Mouse (Mus musculus) adrenal gland, postnatal 10 days (tissue): ENCODE data around the gene Cysrt1. TPM values are rescaled to one million over a fixed set of nuclear protein-coding genes. Genes with fewer than 3 reads are reported as not detected.

Experiments
- DNase-seq: peaks from one replicate; pipeline ENCODE4 v3.0.0; 2021; ENCODE audit warnings: mixed read lengths
- long read RNA-seq, 2 experiments: library from polyadenylated mRNA; stranded (forward); transcript quantifications; one replicate each; pipeline ENCODE4 v2.0.0; 2021
- total RNA-seq, 2 experiments: library from RNA; stranded (reverse); gene quantifications; 2 replicates each; pipeline ENCODE4 v1.2.3; 2021

Cysrt1 gene
- total RNA-seq = not detected
- long read RNA-seq, experiment 1 = 0 reads
- long read RNA-seq, experiment 2 = 0 reads

GRCm38 (mm10) chr2:25242101-25242506, at the start of gene Cysrt1, which contains the start of gene Rnf208:
Gene Cysrt1, minus strand, starts transcription at chr2:25242452.
Gene Rnf208, plus strand, starts transcription at chr2:25242255.
- no peak for DNase-seq

- DNase-seq = peak; percentile 22
Observed at GRCm38 (mm10) chr2:25291184-25292053, 49.2 kb upstream of the Cysrt1 start.

DNA sequence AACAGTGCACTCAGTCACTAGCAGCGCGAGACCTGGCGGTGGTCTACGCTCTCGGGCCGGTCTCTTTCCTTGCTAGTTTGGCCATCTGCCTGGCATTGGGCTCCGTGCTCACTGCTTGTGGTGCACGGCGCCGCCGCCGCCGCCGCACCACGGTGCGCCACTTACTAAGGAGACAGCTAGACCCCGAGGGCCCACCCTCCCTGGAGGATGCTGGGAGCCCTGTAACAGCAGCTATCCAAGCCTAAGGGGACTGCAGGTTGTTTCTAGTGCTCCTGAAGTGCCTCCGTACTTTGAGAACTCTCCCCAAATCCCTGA, 48.5 kb upstream of the Cysrt1 start:
- DNase-seq = no peak

GRCm38 (mm10) chr2:25290101-25290815, 48.0 kb upstream of the Cysrt1 start:
- peak; percentile 67 for DNase-seq

GRCm38 (mm10) chr2:25289651-25290050, 47.4 kb upstream of the Cysrt1 start, which contains the start of gene Lrrc26:
Gene Lrrc26, plus strand, starts transcription at chr2:25289915.
- DNase-seq = peak; percentile 68

DNA sequence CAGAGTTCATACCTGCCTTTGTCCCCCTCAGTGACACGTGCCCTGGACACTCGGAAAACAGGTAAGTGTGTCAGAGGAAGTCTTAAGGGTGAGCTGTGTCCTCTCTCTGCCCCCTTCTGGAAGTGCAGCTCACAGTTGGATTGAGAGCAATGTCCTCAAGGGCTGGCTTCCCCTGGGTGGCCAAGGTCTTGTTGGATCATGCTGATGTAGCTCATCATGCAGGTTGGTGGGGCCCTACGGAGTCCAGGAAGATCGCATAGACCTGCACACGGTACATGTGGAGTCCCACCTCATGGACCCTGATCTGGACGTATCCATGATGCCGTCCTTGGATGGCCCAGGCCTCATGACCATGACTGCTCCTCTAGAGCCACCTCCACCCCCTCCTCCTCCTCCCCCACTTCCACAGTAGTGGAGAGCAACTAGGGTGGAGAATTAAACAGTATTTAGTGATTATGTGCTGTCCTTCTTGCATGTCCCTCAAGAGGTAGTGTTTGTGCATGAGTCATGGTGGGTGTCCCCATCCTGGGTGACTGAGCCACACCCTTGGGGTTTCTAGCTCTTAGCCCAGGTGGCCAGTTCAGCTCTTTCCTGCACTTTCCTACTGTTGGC, 46.6 kb upstream of the Cysrt1 start:
- no peak for DNase-seq

- DNase-seq = no peak
Observed at GRCm38 (mm10) chr2:25287927-25288649, 45.8 kb upstream of the Cysrt1 start, which contains the start of gene Tmem210. Gene Tmem210, plus strand, starts transcription at chr2:25288145.

DNA sequence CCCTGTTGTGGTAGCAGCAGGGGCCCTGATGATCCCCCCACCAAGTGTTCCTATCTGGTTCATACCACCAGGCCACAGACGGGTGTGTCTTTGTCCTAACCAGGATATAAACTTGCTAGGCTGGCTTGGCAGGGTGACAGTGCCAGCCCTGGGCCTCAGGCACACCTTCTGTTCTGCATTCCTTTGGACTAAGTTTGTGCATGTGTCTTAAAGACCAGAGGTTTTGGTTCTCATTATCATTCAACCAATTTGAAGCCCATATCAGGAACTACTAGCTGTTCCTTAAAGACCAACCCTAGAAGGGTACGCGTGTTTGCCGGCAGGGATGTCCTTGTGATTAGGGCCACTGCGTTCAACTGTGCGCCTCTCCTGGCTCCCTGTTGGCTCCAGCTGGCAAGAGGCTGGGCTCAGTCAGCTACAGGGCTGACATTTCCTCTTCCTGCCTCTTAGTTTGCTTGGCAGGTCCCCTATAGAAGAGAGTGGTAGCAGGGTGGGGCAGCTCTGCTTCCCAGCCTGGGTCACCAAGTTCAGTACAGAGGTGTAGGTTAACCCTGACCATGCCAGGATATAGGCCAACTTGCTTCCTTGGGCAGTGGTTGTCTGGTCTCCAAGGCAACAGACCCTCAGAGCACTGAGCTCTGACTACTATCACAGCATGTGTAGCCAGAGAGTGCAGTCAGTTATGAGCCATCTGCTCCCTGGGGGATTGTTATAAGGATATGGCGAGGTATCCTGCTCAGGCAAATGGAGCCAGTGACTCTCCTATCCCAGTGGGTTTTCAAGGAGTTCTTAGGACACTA, 44.8 kb upstream of the Cysrt1 start:
- DNase-seq = no peak

DNA sequence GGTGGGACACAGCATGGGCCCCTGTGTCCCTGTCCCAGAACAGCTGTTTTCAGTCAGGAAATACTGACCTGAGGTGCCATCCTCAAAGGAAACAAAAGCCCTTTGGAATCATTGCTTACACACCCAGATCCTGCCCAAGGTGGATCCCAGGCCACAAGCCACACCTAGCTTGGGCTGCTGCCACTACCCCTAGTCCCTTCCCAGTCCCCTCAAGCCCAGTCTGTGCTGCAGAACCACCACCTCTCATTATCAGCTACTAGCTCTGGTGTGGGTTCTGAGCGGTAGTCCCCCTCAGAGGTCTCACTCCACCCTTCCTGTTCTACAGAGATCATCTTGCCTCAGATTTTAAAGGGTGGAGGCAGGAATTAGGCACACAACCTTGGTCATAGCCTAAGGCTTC, 44.1 kb upstream of the Cysrt1 start:
- DNase-seq = no peak

DNA sequence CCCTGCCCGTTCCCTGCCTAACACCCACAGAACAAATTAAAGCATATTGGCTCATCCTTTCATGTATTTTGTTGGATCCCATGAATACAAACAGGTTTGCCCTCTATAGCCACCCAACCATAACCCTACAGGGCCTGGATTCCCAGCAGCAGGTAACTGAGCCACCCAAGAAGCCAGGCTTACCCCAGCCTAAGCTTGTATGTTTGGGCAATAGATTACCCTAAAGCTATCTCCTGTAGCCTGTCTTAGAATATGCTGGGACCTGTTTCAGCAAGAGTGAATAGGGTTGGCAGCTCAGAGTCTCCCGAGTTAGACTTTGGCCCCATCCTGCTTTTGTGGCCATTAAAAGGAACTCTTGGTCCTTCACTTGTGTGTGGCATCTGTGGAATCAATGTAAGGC, 43.3 kb upstream of the Cysrt1 start:
- DNase-seq = no peak

GRCm38 (mm10) chr2:25278928-25279882, 37.0 kb upstream of the Cysrt1 start:
- DNase-seq = peak; percentile 87

DNA sequence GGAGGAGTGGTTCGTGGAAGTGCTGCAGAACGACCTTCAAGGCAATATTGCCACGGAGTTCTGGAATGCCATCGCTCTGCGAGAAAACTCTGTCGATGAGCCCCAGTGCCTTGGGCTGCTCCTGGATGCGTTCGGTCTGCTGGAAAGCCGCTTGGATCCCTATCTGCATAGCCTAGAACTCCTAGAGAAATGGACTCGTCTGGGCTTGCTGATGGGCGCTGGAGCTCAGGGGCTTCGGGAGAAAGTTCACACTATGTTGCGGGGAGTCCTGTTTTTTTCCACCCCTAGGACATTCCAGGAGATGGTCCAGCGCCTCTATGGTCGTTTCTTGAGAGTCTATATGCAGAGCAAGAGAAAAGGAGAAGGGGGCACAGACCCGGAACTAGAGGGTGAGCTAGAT, 30.8 kb upstream of the Cysrt1 start:
- no peak for DNase-seq

DNA sequence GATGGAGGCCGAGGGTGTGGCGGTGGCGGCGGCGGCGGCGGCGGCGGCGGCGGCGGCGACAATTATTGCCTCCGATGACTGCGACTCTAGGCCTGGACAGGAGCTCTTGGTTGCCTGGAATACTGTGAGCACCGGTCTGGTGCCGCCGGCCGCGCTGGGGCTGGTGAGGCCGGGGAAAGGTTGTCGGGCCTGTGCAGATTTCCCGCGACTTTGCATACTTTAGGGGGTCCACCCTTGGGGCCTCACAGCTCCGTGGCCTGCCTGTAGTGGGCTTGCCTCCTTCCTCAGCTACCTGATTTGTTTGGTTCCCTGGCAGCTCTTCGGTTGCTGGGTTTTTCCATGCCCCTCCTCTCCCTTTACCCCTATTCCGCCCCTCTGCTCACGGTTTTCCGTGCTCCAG, 30.3 kb upstream of the Cysrt1 start:
- DNase-seq = no peak

- peak; percentile 99 for DNase-seq
Observed at GRCm38 (mm10) chr2:25271827-25272511, 29.7 kb upstream of the Cysrt1 start, which contains the start of the genes Ssna1 and Anapc2. Gene Ssna1, minus strand, starts transcription at chr2:25272438. Gene Anapc2, plus strand, starts transcription at chr2:25272478.

DNA sequence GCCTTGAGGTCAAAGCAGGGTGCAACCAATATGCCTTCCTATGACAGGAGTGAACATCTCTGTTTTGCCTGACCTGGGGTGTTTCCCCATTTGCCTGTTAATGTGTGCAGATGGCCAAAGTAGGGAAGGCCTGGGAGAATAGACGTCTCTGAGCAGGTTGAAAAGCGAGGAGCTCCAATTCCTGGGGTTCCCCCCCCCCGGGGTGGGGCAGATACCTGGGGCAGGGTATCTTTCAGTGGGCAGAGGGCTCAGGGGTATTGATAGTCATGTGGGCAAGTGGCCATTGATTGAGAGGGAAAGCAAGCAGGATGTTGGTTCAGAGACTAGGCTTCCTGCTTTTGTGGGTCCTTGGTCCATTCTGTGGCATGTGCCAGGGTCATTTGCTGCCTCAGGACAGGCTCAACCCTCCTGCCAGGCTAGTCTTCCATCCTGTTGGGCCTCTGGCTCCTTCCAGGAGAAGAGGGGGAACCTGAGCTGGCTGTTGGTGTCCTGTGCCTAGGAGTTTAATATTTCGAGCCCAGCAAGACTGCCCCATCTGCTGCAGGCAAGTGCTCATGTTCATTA, 25.6 kb upstream of the Cysrt1 start:
- no peak for DNase-seq

DNA sequence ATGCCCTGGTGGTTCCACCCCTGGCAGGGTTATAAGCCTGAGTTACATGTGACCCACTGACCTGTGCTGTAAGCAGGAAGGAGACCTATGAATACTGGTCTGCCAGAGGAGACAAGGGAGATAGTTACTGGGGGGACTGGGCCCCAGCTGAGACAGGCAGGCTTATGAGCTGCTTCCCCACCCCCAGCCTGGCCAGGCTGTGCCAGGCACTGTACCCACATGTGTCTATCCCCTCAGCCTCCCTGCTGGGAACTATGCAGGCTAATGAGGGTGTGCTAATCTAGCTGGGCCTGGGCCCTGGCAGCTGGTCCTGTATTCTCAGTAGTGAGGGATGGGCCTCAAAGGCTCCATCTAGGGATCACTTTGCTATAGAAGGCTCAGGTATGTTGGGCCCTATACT, 25.0 kb upstream of the Cysrt1 start:
- no peak for DNase-seq

- DNase-seq = peak; percentile 67
Observed at GRCm38 (mm10) chr2:25266720-25267119, 24.5 kb upstream of the Cysrt1 start.

DNA sequence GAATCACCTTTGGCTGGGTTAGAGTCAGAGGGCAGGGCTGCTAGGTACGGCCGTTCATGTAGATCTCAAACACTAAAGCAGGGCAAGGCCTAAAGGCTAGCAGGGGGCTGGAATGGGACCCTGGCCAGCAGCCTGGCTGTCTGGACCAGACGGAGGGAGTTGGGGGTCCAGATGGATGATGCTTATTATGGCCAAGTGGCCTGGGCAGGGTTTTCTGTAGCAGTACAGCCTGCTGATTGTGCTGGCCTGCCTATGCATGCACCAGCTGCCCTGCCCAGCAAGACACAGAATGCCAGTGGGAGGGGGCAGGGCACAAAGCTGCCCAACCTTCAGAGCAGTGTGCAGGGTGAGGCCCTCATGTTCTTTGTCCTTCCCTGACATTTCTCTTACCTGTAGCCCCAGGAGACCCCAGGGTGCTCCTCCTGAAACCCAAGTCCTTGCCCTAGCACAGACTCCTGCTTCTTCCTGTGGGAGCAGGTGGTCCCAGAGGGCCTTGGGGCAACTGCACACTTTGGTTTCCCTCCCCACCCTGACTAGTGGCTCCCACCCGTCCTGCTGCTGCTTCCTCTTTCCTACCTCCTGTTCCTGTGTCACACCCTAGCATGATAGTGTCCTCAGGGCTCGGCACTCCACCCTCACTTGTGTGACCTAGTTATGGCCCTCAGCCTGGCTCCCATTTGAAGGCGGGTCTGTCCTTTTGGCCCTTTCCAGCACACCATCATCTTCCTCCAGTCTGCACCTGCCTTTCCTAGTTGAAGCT, 23.8 kb upstream of the Cysrt1 start:
- no peak for DNase-seq
